Mouse (Mus musculus) kidney, adult 2 months (tissue): Measurements from ENCODE around the gene Ppp1cc. TPM values are rescaled to one million over a fixed set of nuclear protein-coding genes. Genes with fewer than 3 reads are reported as not detected.

Experiments
- DNase-seq: peaks from one replicate; pipeline ENCODE4 v3.0.0; 2021
- H3K27ac ChIP-seq: fragments of 200-500 bp; 2 replicates; pipeline ENCODE4 v1.5.1; 2012; ENCODE audit warnings: low read depth, low read length, control low read depth, inconsistent platforms; ENCODE audit not compliant: insufficient read depth
- H3K27me3 ChIP-seq: fragments of 200-500 bp; replicated peaks from 2 replicates; pipeline ENCODE4 v1.6.1; 2012; ENCODE audit warnings: mild to moderate bottlenecking, moderate library complexity, low read length, inconsistent platforms; ENCODE audit not compliant: control insufficient read depth, insufficient read depth
- H3K36me3 ChIP-seq: fragments of 200-500 bp; 2 replicates; pipeline ENCODE4 v1.6.1; 2012; ENCODE audit warnings: mild to moderate bottlenecking, moderate library complexity, low read length, inconsistent platforms; ENCODE audit not compliant: control insufficient read depth, insufficient read depth
- H3K4me1 ChIP-seq: fragments of 200-500 bp; 2 replicates; pipeline ENCODE4 v1.6.1; 2011; ENCODE audit warnings: low read length; ENCODE audit not compliant: control insufficient read depth, insufficient read depth
- H3K4me3 ChIP-seq: fragments of 200-500 bp; 2 replicates; pipeline ENCODE4 v1.5.1; 2011; ENCODE audit warnings: mild to moderate bottlenecking, low read depth, low read length, control low read depth; ENCODE audit not compliant: insufficient read depth
- CTCF ChIP-seq: fragments of 200-500 bp; conservative IDR thresholded peaks from 2 replicates; pipeline ENCODE4 v1.5.1; 2011; ENCODE audit warnings: low read depth, mild to moderate bottlenecking, control low read depth, low read length, moderate library complexity, mixed read lengths; ENCODE audit not compliant: insufficient read depth, insufficient read length
- POLR2A ChIP-seq: fragments of 200-500 bp; IDR thresholded peaks from one replicate; pipeline ENCODE4 v1.6.1; 2011; ENCODE audit warnings: low read depth, low read length, control low read depth
- WGBS: fragments of 180-500 bp; shearing (Covaris S2); methylation state at CpG from one replicate; pipeline ENCODE4 v1.1.7; 2018; 5-methylcytosine and 5-hydroxymethylcytosine counted together
- polyA plus RNA-seq: library from polyadenylated mRNA; depleted of rRNA; stranded (reverse); fragments of >200 nt; gene quantifications from 2 replicates; pipeline ENCODE4 v1.2.3, GENCODE M21; 2012

Ppp1cc gene
- polyA plus RNA-seq, 1 experiment: 91.5 TPM

- H3K4me1 ChIP-seq: peaks cover 13% of the 10 kb centered on the region; the same call in 1 of the 2 replicates
- no peak overlapping the region for H3K27ac ChIP-seq
- TF ChIP-seq POLR2A: no peak
- no peaks in the 10 kb centered on the region for H3K27me3 ChIP-seq
- H3K4me3 ChIP-seq: no peak overlapping the region
- 84% methylated on average over 7 of the region's 7 CpGs for WGBS
- no peak for DNase-seq
- H3K36me3 ChIP-seq: no peaks in the 10 kb centered on the region
Measured at GRCm38 (mm10) chr5:122190465-122190864, 32.4 kb downstream of the Ppp1cc start.

- DNase-seq: peak; percentile 73
- H3K4me3 ChIP-seq: no peak overlapping the region
- WGBS: 42% methylated on average over 12 of the region's 12 CpGs
- peaks cover 13% of the 10 kb centered on the region; the same call in 1 of the 2 replicates for H3K4me1 ChIP-seq
- no peaks in the 10 kb centered on the region for H3K36me3 ChIP-seq
- no peaks in the 10 kb centered on the region for H3K27me3 ChIP-seq
- TF ChIP-seq CTCF (no peak), POLR2A (no peak)
- peak overlapping the region; percentile 28; the same call in 1 of the 2 replicates for H3K27ac ChIP-seq
Measured at GRCm38 (mm10) chr5:122191269-122192063, 33.4 kb downstream of the Ppp1cc start.

GRCm38 (mm10) chr5:122192347-122192746 is 34.3 kb downstream of the Ppp1cc start:
- Histone ChIP-seq H3K4me1 (peaks cover 13% of the 10 kb centered on the region; the same call in 1 of the 2 replicates), H3K27me3 (no peaks in the 10 kb centered on the region), H3K4me3 (no peak overlapping the region), H3K27ac (peak overlapping the region; percentile 51; the same call in 1 of the 2 replicates), H3K36me3 (no peaks in the 10 kb centered on the region)
- TF ChIP-seq POLR2A: no peak
- TF ChIP-seq CTCF: 0 out of 2 replicates have a peak, but pooled peaks have one; percentile 21
- DNase-seq: no peak
- WGBS: 32% methylated on average over 4 of the region's 4 CpGs

GRCm38 (mm10) chr5:122200872-122201271 is 42.8 kb downstream of the Ppp1cc start:
- no peak overlapping the region for H3K27ac ChIP-seq
- H3K27me3 ChIP-seq: no peaks in the 10 kb centered on the region
- no peak for DNase-seq
- no peaks in the 10 kb centered on the region for H3K4me1 ChIP-seq
- no peak for TF ChIP-seq CTCF
- TF ChIP-seq POLR2A: no peak
- no peaks in the 10 kb centered on the region for H3K36me3 ChIP-seq
- H3K4me3 ChIP-seq: no peak overlapping the region
- 88% methylated on average over 4 of the region's 4 CpGs for WGBS

- no peak for TF ChIP-seq CTCF
- no peak for TF ChIP-seq POLR2A
- H3K27ac ChIP-seq: no peak overlapping the region
- no peaks in the 10 kb centered on the region for H3K36me3 ChIP-seq
- no peaks in the 10 kb centered on the region for H3K4me1 ChIP-seq
- 92% methylated on average over 6 of the region's 6 CpGs for WGBS
- no peak for DNase-seq
- H3K4me3 ChIP-seq: no peak overlapping the region
- no peaks in the 10 kb centered on the region for H3K27me3 ChIP-seq
Measured at GRCm38 (mm10) chr5:122201904-122202303, 43.8 kb downstream of the Ppp1cc start.

GRCm38 (mm10) chr5:122204180-122204579 is 46.1 kb downstream of the Ppp1cc start:
- Histone ChIP-seq H3K27ac (no peak overlapping the region), H3K4me1 (no peaks in the 10 kb centered on the region), H3K4me3 (no peak overlapping the region), H3K36me3 (no peaks in the 10 kb centered on the region), H3K27me3 (no peaks in the 10 kb centered on the region)
- TF ChIP-seq POLR2A: no peak
- TF ChIP-seq CTCF: no peak
- no peak for DNase-seq
- 77% methylated on average over 2 of the region's 2 CpGs for WGBS

GRCm38 (mm10) chr5:122206475-122206874 is 48.4 kb downstream of the Ppp1cc start, which contains the start of gene Hvcn1:
TSS of gene Hvcn1 (plus strand) at chr5:122206804.
- no peak for DNase-seq
- Histone ChIP-seq H3K4me1 (no peaks in the 10 kb centered on the region), H3K27me3 (no peaks in the 10 kb centered on the region), H3K27ac (no peak within 1 kb of the TSS), H3K36me3 (no peaks in the 10 kb centered on the region), H3K4me3 (no peak within 1 kb of the TSS)
- 77% methylated on average over 4 of the region's 4 CpGs for WGBS
- TF ChIP-seq CTCF (no peak), POLR2A (no peak)
